In the genomic region with DNA sequence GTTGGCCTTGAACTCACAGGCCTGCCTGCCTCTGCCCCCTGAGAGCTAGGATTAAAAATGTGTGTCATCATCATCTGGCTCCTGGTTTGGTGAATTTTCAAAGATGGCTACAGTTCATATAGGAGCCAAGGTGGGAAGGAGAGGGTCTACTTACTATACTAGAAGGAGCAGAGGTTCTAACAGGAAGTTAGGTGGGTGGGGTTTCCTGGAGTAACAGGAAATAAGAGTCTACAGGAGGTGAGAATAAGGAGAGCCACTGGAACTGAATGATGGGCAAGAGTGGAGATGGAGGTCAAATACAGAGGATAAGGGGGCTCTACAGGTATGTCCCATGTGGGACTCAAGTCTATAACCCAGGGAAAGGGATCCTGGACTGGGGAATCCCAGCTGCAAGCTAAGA, we compare ENCODE assay signal across 10 mouse cellular contexts. TPM values are rescaled to one million over a fixed set of nuclear protein-coding genes. Genes with fewer than 3 reads are reported as not detected.
DNase-seq lines count a peak whose midpoint lies in the region; ATAC-seq lines count a peak whose summit lies in the region.
"Had no signal": no experiment of that assay in that cellular context is flagged by ENCODE, and none has a peak within 500 bp of the region (broad histone marks: within the 10 kb centered on the region; RNA-seq: fewer than 3 reads in every experiment).

No protein-coding gene starts in this region.

- no peaks in the 10 kb centered on the region for H3K9me3 ChIP-seq in kidney, embryonic 14.5 days (ENCODE audit: control insufficient read depth, low read length)
- no peaks in the 10 kb centered on the region for H3K9me3 ChIP-seq in embryonic facial prominence, embryonic 11.5 days (replicated peaks; ENCODE audit: control insufficient read depth, low read length)
- no peaks in the 10 kb centered on the region for H3K9me3 ChIP-seq in intestine, embryonic 14.5 days (ENCODE audit: control insufficient read depth, low read length)
- no peaks in the 10 kb centered on the region for H3K9me3 ChIP-seq in midbrain, embryonic 16.5 days (replicated peaks; ENCODE audit: control insufficient read depth, low read length, poor library complexity, severe bottlenecking)

- peak overlapping the region; percentile 92 for H3K4me3 ChIP-seq in kidney, embryonic 14.5 days (ENCODE audit: low read length)
- H3K4me3 ChIP-seq in embryonic facial prominence, embryonic 11.5 days (ENCODE audit: low read depth, low read length) = peak overlapping the region; percentile 64; the same call in 1 of the 2 replicates
- peak overlapping the region; percentile 97 for H3K4me3 ChIP-seq in intestine, embryonic 14.5 days (ENCODE audit: low read depth, low read length)
- no peak overlapping the region for H3K4me3 ChIP-seq in midbrain, embryonic 16.5 days (ENCODE audit: low read depth, low read length)

- DNase-seq in kidney, adult 18-20 months = no peak
- DNase-seq in embryonic facial prominence, embryonic 11.5 days (ENCODE audit: low spot score) = no peak
- no peak for DNase-seq in intestine, embryonic 14.5 days (ENCODE audit: low spot score)
- no peak for DNase-seq in layer of hippocampus, adult 18-20 months (ENCODE audit: low spot score in 2 of 2)
- no peak for DNase-seq in adrenal gland, postnatal 36 days
- DNase-seq: cerebellum, adult 11 months; kidney, adult 11 months had no signal

- peak overlapping the region; percentile 93 for H3K4me2 ChIP-seq in kidney, embryonic 14.5 days (replicated peaks; ENCODE audit: low read depth, low read length)
- peak overlapping the region; percentile 77 for H3K4me2 ChIP-seq in embryonic facial prominence, embryonic 11.5 days (ENCODE audit: low read depth, low read length)
- peak overlapping the region; percentile 90 for H3K4me2 ChIP-seq in intestine, embryonic 14.5 days (ENCODE audit: low read length)
- peak overlapping the region; percentile 89 for H3K4me2 ChIP-seq in midbrain, embryonic 16.5 days (ENCODE audit: low read length)

- no peak for ATAC-seq in kidney, embryonic 14.5 days (ENCODE audit: low FRiP score, low TSS enrichment)
- no peak for ATAC-seq in embryonic facial prominence, embryonic 11.5 days (replicated peaks; ENCODE audit: insufficient number of reproducible peaks, low FRiP score, low TSS enrichment, low read depth)
- no peak for ATAC-seq in intestine, embryonic 14.5 days (replicated peaks; ENCODE audit: low FRiP score, low TSS enrichment, low read depth)
- ATAC-seq in midbrain, embryonic 16.5 days = no peak
- no peak for ATAC-seq in megakaryocyte-erythroid progenitor cell, adult 5-6 weeks (replicated peaks; ENCODE audit: low FRiP score, low TSS enrichment, poor library complexity, severe bottlenecking)

- peaks cover 40% of the 10 kb centered on the region for H3K4me1 ChIP-seq in kidney, embryonic 14.5 days (ENCODE audit: control insufficient read depth, insufficient read depth, low read length)
- peaks cover 2% of the 10 kb centered on the region; the same call in 1 of the 2 replicates for H3K4me1 ChIP-seq in embryonic facial prominence, embryonic 11.5 days (ENCODE audit: control insufficient read depth, insufficient read depth, low read length)
- peaks cover 30% of the 10 kb centered on the region for H3K4me1 ChIP-seq in intestine, embryonic 14.5 days (replicated peaks; ENCODE audit: control insufficient read depth, insufficient read depth, low read length)
- peaks cover 29% of the 10 kb centered on the region for H3K4me1 ChIP-seq in midbrain, embryonic 16.5 days (ENCODE audit: control insufficient read depth, insufficient read depth, low read length)

- peak overlapping the region; percentile 93 for H3K9ac ChIP-seq in kidney, embryonic 14.5 days (ENCODE audit: low read depth, low read length)
- H3K9ac ChIP-seq in embryonic facial prominence, embryonic 11.5 days (replicated peaks; ENCODE audit: low read length) = no peak overlapping the region
- no peak overlapping the region; the same call in 1 of the 2 replicates for H3K9ac ChIP-seq in intestine, embryonic 14.5 days (ENCODE audit: low read length)
- H3K9ac ChIP-seq in midbrain, embryonic 16.5 days (ENCODE audit: low read depth, low read length) = peak overlapping the region; percentile 2; the same call in 1 of the 2 replicates

- peaks cover 29% of the 10 kb centered on the region for H3K36me3 ChIP-seq in kidney, embryonic 14.5 days (ENCODE audit: control insufficient read depth, insufficient read depth, low read length)
- no peaks in the 10 kb centered on the region; the same call in 1 of the 2 replicates for H3K36me3 ChIP-seq in embryonic facial prominence, embryonic 11.5 days (replicated peaks; ENCODE audit: control insufficient read depth, insufficient read depth, low read depth, low read length)
- peaks cover 30% of the 10 kb centered on the region for H3K36me3 ChIP-seq in intestine, embryonic 14.5 days (ENCODE audit: control insufficient read depth, insufficient read depth, low read length)
- H3K36me3 ChIP-seq in midbrain, embryonic 16.5 days (ENCODE audit: control insufficient read depth, insufficient read depth, low read length) = no peaks in the 10 kb centered on the region

- H3K27ac ChIP-seq in kidney, embryonic 14.5 days (ENCODE audit: low read depth, low read length) = no peak overlapping the region
- no peak overlapping the region for H3K27ac ChIP-seq in embryonic facial prominence, embryonic 11.5 days (replicated peaks; ENCODE audit: low read depth, low read length)
- no peak overlapping the region for H3K27ac ChIP-seq in intestine, embryonic 14.5 days (ENCODE audit: low read depth)
- no peak overlapping the region for H3K27ac ChIP-seq in midbrain, embryonic 16.5 days (ENCODE audit: low read length)

- no peaks in the 10 kb centered on the region for H3K27me3 ChIP-seq in kidney, embryonic 14.5 days (ENCODE audit: control insufficient read depth, insufficient read depth, low read length)
- H3K27me3 ChIP-seq in embryonic facial prominence, embryonic 11.5 days (ENCODE audit: control insufficient read depth, insufficient read depth, low read length) = no peaks in the 10 kb centered on the region
- H3K27me3 ChIP-seq in intestine, embryonic 14.5 days (replicated peaks; ENCODE audit: control insufficient read depth, insufficient read depth, low read length) = no peaks in the 10 kb centered on the region
- H3K27me3 ChIP-seq in midbrain, embryonic 16.5 days (ENCODE audit: control insufficient read depth, insufficient read depth, low read depth, low read length) = peaks cover 3% of the 10 kb centered on the region; the same call in 1 of the 2 replicates

RNA-seq across cellular contexts. Expression of a gene that starts 1.4 kb away (rescaled TPM):
- 366 and 377 TPM in 2 replicates for polyA plus RNA-seq in kidney, embryonic 14.5 days (2014; fragmentation: Nextera tagmentation; extraction: Ambion mirVana)
- polyA plus RNA-seq in embryonic facial prominence, embryonic 11.5 days (2014; fragmentation: Nextera tagmentation; extraction: Ambion mirVana) = 371 and 374 TPM in 2 replicates
- 307 and 327 TPM in 2 replicates for polyA plus RNA-seq in intestine, embryonic 14.5 days (2014; fragmentation: Nextera tagmentation; extraction: Ambion mirVana)
- 199 and 227 TPM in 2 replicates for polyA plus RNA-seq in midbrain, embryonic 16.5 days (2015; fragmentation: Nextera tagmentation; extraction: Ambion mirVana)
- total RNA-seq in layer of hippocampus, adult 18-20 months (2021) = 100 to 1,000 TPM; 163 TPM
- 182 and 193 TPM in 2 replicates for total RNA-seq in megakaryocyte-erythroid progenitor cell, adult 5-6 weeks (2014; fragmentation: Nextera tagmentation)
- total RNA-seq in megakaryocyte-erythroid progenitor cell, adult 5-6 weeks (2017) = 385 and 442 TPM in 2 replicates
- total RNA-seq in adrenal gland, postnatal 36 days (2021) = 100 to 1,000 TPM; 180 to 201 TPM

RNA-seq across cellular contexts. Expression of a gene that starts 17.1 kb away (rescaled TPM):
- 13.7 and 14.0 TPM in 2 replicates for polyA plus RNA-seq in kidney, embryonic 14.5 days (2014; fragmentation: Nextera tagmentation; extraction: Ambion mirVana)
- 3.8 and 4.7 TPM in 2 replicates for polyA plus RNA-seq in embryonic facial prominence, embryonic 11.5 days (2014; fragmentation: Nextera tagmentation; extraction: Ambion mirVana)
- 6.7 and 7.0 TPM in 2 replicates for polyA plus RNA-seq in intestine, embryonic 14.5 days (2014; fragmentation: Nextera tagmentation; extraction: Ambion mirVana)
- polyA plus RNA-seq in midbrain, embryonic 16.5 days (2015; fragmentation: Nextera tagmentation; extraction: Ambion mirVana) = 44.2 and 49.3 TPM in 2 replicates
- total RNA-seq in layer of hippocampus, adult 18-20 months (2021) = 10 to 100 TPM; 83.4 to 86.6 TPM
- total RNA-seq in megakaryocyte-erythroid progenitor cell, adult 5-6 weeks (2014; fragmentation: Nextera tagmentation) = 23.5 and 24.3 TPM in 2 replicates
- 2.2 and 3.8 TPM in 2 replicates for total RNA-seq in megakaryocyte-erythroid progenitor cell, adult 5-6 weeks (2017)
- 10 to 100 TPM in 1 of 2 experiments, 1 to 10 TPM in 1; 8.6 to 10.6 TPM for total RNA-seq in adrenal gland, postnatal 36 days (2021)

RNA-seq across cellular contexts. Expression of a gene that starts 17.4 kb away (rescaled TPM):
- 5.6 and 8.7 TPM in 2 replicates for polyA plus RNA-seq in kidney, embryonic 14.5 days (2014; fragmentation: Nextera tagmentation; extraction: Ambion mirVana)
- 5.4 and 7.1 TPM in 2 replicates for polyA plus RNA-seq in embryonic facial prominence, embryonic 11.5 days (2014; fragmentation: Nextera tagmentation; extraction: Ambion mirVana)
- polyA plus RNA-seq in intestine, embryonic 14.5 days (2014; fragmentation: Nextera tagmentation; extraction: Ambion mirVana) = 11.7 and 12.1 TPM in 2 replicates
- polyA plus RNA-seq in midbrain, embryonic 16.5 days (2015; fragmentation: Nextera tagmentation; extraction: Ambion mirVana) = 9.7 and 9.9 TPM in 2 replicates
- total RNA-seq in layer of hippocampus, adult 18-20 months (2021) = 10 to 100 TPM; 13.5 to 15.3 TPM
- 24.9 and 40.0 TPM in 2 replicates for total RNA-seq in megakaryocyte-erythroid progenitor cell, adult 5-6 weeks (2014; fragmentation: Nextera tagmentation)
- total RNA-seq in megakaryocyte-erythroid progenitor cell, adult 5-6 weeks (2017) = 13.2 and 14.4 TPM in 2 replicates
- 10 to 100 TPM; 14.6 to 15.2 TPM for total RNA-seq in adrenal gland, postnatal 36 days (2021)

RNA-seq across cellular contexts. Expression of a gene that starts 56.6 kb away (rescaled TPM):
- polyA plus RNA-seq in kidney, embryonic 14.5 days (2014; fragmentation: Nextera tagmentation; extraction: Ambion mirVana) = 70.6 and 96.0 TPM in 2 replicates
- 63.1 and 70.3 TPM in 2 replicates for polyA plus RNA-seq in embryonic facial prominence, embryonic 11.5 days (2014; fragmentation: Nextera tagmentation; extraction: Ambion mirVana)
- 84.1 and 87.5 TPM in 2 replicates for polyA plus RNA-seq in intestine, embryonic 14.5 days (2014; fragmentation: Nextera tagmentation; extraction: Ambion mirVana)
- polyA plus RNA-seq in midbrain, embryonic 16.5 days (2015; fragmentation: Nextera tagmentation; extraction: Ambion mirVana) = 28.9 and 30.4 TPM in 2 replicates
- 10 to 100 TPM; 32.9 TPM for total RNA-seq in layer of hippocampus, adult 18-20 months (2021)
- 66.3 and 81.1 TPM in 2 replicates for total RNA-seq in megakaryocyte-erythroid progenitor cell, adult 5-6 weeks (2014; fragmentation: Nextera tagmentation)
- 12.9 and 16.8 TPM in 2 replicates for total RNA-seq in megakaryocyte-erythroid progenitor cell, adult 5-6 weeks (2017)
- 10 to 100 TPM; 50.0 to 57.1 TPM for total RNA-seq in adrenal gland, postnatal 36 days (2021)

RNA-seq across cellular contexts. Expression of a gene that starts 56.6 kb away (rescaled TPM):
- polyA plus RNA-seq in kidney, embryonic 14.5 days (2014; fragmentation: Nextera tagmentation; extraction: Ambion mirVana) = 2.8 and 3.1 TPM in 2 replicates
- 2.0 and 2.3 TPM in 2 replicates for polyA plus RNA-seq in embryonic facial prominence, embryonic 11.5 days (2014; fragmentation: Nextera tagmentation; extraction: Ambion mirVana)
- 2.2 and 3.7 TPM in 2 replicates for polyA plus RNA-seq in intestine, embryonic 14.5 days (2014; fragmentation: Nextera tagmentation; extraction: Ambion mirVana)
- 1.6 and 1.9 TPM in 2 replicates for polyA plus RNA-seq in midbrain, embryonic 16.5 days (2015; fragmentation: Nextera tagmentation; extraction: Ambion mirVana)
- 1 to 10 TPM; 2.2 to 2.7 TPM for total RNA-seq in layer of hippocampus, adult 18-20 months (2021)
- total RNA-seq in megakaryocyte-erythroid progenitor cell, adult 5-6 weeks (2014; fragmentation: Nextera tagmentation) = 38.6 and 39.7 TPM in 2 replicates
- 5.9 and 15.6 TPM in 2 replicates for total RNA-seq in megakaryocyte-erythroid progenitor cell, adult 5-6 weeks (2017)
- under 1 TPM; 0.60 to 0.82 TPM for total RNA-seq in adrenal gland, postnatal 36 days (2021)

Comparison
In these comparisons a context has a peak if more than half of its experiments do, and no peak if none do; other contexts are left out.
1. H3K9ac ChIP-seq: peak in kidney, embryonic 14.5 days (single experiment) and midbrain, embryonic 16.5 days (single experiment); none in embryonic facial prominence, embryonic 11.5 days (single experiment) and intestine, embryonic 14.5 days (single experiment).
2. Peak in every context shown above with its lines, with median percentiles within 50 percentile points of each other: H3K4me2 ChIP-seq.